Mouse (Mus musculus) kidney, adult 9 months (tissue): Measurements from ENCODE around the gene Stard3.

Source experiments
- DNase-seq: peaks from one replicate; pipeline ENCODE4 v3.0.0; 2022

Gene Stard3

GRCm38 (mm10) chr11:98400816-98401215, 42.6 kb downstream of the Stard3 start:
- peak; percentile 91 for DNase-seq

GRCm38 (mm10) chr11:98406621-98407020, 48.5 kb downstream of the Stard3 start:
- DNase-seq, result no peak

- DNase-seq, result peak; percentile 94
Observed at GRCm38 (mm10) chr11:98408872-98409271, 50.7 kb downstream of the Stard3 start.

DNA sequence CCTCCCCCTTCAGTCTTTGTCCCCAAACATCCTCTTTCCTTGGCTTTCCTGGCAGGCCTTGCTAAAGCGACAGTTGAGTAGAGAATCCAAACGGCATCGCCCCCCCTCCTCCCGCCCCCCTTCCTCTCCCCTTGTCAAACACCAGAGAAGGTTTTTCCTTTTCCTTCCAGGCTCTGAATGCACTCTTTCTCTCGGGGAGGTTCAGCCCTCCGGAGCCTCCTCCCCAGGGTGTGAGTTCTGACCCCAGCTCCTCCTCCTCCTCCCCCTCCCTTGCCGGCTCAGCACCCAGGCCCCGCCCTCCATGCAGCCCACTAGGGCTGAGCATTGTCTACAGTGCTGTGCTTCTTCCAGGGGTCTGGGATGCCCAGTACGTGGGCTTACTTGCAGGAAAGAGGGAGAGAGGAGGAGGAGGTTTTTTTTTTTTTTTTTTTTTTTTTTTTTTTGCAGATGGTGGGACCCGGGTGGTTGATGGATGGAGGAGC, 51.2 kb downstream of the Stard3 start:
- DNase-seq, result peak; percentile 75

GRCm38 (mm10) chr11:98412273-98412796, 54.2 kb downstream of the Stard3 start, which contains the start of gene Erbb2:
Gene Erbb2 (plus strand): TSS chr11:98412470.
- peak; percentile 81 for DNase-seq

GRCm38 (mm10) chr11:98412797-98413301, 54.7 kb downstream of the Stard3 start:
- DNase-seq, result no peak

DNA sequence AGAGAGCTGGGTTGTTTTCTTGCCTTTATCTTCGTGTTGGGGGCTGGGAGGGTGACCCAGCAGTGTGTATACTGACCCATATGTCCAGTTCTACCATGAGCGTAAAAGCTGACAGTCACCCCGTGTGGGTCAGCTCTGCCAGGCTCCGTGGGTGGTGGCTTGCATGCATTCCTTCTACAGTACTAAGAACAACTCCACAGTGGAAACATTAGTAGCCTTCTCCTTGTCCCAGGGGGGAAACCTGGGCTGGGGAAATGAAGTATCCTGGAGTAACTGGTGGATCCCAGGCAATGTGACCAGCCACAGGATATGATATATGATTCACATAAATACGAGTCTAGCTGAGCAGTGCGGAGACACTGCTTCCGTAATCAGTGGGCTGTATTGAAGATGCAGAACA, 55.6 kb downstream of the Stard3 start:
- no peak for DNase-seq

DNA sequence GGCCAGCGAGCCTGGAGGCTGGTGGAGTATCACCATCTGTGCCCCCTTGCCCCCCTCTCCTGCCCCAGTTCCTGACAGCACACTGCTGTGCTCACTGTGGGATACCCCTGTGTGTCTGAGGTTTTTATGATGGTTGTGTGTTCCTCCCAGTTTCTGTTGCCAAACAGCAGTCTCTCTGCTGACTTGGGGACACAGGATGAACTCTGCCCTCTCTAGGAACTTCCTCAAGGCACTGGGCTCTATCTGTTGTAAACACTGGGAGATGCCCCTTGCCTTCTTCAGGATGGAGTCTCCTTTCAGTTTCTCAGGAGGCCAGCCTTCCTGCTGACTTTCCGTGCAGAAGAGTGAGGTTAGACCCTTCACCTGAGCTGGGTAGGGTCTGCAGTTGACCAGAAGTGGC, 56.0 kb downstream of the Stard3 start:
- peak; percentile 53 for DNase-seq

GRCm38 (mm10) chr11:98417074-98417473, 58.9 kb downstream of the Stard3 start:
- DNase-seq, result no peak

DNA sequence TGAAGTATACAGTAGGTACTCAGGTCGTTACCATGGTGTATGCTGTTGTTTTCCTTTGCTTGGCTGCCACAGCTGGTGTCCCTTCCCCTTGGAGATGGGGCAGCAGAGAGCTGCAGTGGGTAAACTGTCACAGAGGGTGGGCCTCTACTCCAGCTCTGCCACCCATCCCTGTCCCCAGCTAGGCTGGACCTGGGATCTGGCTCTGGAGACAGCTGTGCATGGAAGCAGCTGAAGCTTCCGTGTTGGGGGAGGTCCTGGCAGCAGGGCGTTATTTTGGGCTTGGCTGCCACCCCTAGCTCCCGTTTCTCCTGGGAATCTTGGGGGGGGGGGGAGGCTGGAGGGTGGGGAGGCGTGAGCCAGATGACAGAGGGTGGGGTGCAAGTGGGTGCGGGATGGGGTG, 60.1 kb downstream of the Stard3 start:
- DNase-seq, result no peak

- peak; percentile 77 for DNase-seq
Observed at GRCm38 (mm10) chr11:98418939-98419547, 60.9 kb downstream of the Stard3 start.

GRCm38 (mm10) chr11:98426592-98426991, 68.4 kb downstream of the Stard3 start:
- DNase-seq, result peak; percentile 82

DNA sequence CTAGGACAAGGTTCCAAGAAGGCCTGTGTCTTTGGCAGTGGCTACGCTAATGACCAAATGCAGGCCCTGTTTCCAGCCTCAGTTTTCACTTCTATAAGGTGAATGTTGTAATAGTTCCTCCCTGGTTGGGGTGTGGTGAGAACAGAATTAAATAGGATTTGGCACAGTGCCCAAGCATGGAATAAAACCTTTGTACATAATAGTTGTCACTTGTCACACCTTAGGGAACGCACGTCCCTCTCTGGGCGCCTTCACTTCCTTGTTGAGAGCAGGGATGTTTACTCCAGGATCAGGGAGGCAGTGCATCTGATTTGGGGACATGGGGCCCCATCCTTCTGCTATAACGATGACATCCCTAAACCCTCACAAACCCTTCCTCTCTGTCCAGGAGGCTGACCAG, 70.3 kb downstream of the Stard3 start:
- DNase-seq, result no peak
